Mouse (Mus musculus): ENCODE measurements around the gene Tmprss6.

Tmprss6 gene

GRCm38 (mm10) chr15:78482518-78482917 is 14.1 kb upstream of the Tmprss6 start:
- no peak for DNase-seq (ENCODE audit: low spot score in 2 of 2)

- no peak for DNase-seq (ENCODE audit: low spot score in 2 of 2)
These were observed 13.1 kb upstream of the Tmprss6 start for GRCm38 (mm10) chr15:78481448-78482000.

- DNase-seq (ENCODE audit: low spot score in 2 of 2): no peak
These were observed 12.6 kb upstream of the Tmprss6 start for GRCm38 (mm10) chr15:78480991-78481390.

- no peak for DNase-seq (ENCODE audit: low spot score in 2 of 2)
These were observed 11.7 kb upstream of the Tmprss6 start for GRCm38 (mm10) chr15:78480111-78480510.

GRCm38 (mm10) chr15:78479470-78479869 is 11.0 kb upstream of the Tmprss6 start:
- DNase-seq (ENCODE audit: low spot score in 2 of 2): no peak

GRCm38 (mm10) chr15:78478073-78478472 is 9.6 kb upstream of the Tmprss6 start:
- no peak for DNase-seq (ENCODE audit: low spot score in 2 of 2)

- DNase-seq (ENCODE audit: low spot score in 2 of 2): no peak
These were observed 8.4 kb upstream of the Tmprss6 start for GRCm38 (mm10) chr15:78476878-78477277.

GRCm38 (mm10) chr15:78475604-78476031 is 7.2 kb upstream of the Tmprss6 start:
- DNase-seq (ENCODE audit: low spot score in 2 of 2): no peak

- DNase-seq (ENCODE audit: low spot score in 2 of 2): no peak
These were observed 5.0 kb upstream of the Tmprss6 start for GRCm38 (mm10) chr15:78473442-78473841.

GRCm38 (mm10) chr15:78471902-78472301 is 3.5 kb upstream of the Tmprss6 start:
- DNase-seq (ENCODE audit: low spot score in 2 of 2): no peak

- no peak for DNase-seq (ENCODE audit: low spot score in 2 of 2)
These were observed 2.3 kb upstream of the Tmprss6 start for GRCm38 (mm10) chr15:78470495-78471276.

- no peak for DNase-seq (ENCODE audit: low spot score in 2 of 2)
These were observed 864 bp downstream of the Tmprss6 start for GRCm38 (mm10) chr15:78467570-78467969.

GRCm38 (mm10) chr15:78466809-78467208 is 1.6 kb downstream of the Tmprss6 start:
- DNase-seq (ENCODE audit: low spot score in 2 of 2): no peak

GRCm38 (mm10) chr15:78462981-78463380 is 5.5 kb downstream of the Tmprss6 start:
- no peak for DNase-seq (ENCODE audit: low spot score in 2 of 2)

GRCm38 (mm10) chr15:78457193-78457592 is 11.2 kb downstream of the Tmprss6 start:
- no peak for DNase-seq (ENCODE audit: low spot score in 2 of 2)

- no peak for DNase-seq (ENCODE audit: low spot score in 2 of 2)
These were observed 12.4 kb downstream of the Tmprss6 start for GRCm38 (mm10) chr15:78456051-78456450.

- DNase-seq (ENCODE audit: low spot score in 2 of 2): no peak
These were observed 13.3 kb downstream of the Tmprss6 start for GRCm38 (mm10) chr15:78455168-78455567.

GRCm38 (mm10) chr15:78452929-78453328 is 15.5 kb downstream of the Tmprss6 start:
- no peak for DNase-seq (ENCODE audit: low spot score in 2 of 2)

GRCm38 (mm10) chr15:78451201-78451600 is 17.2 kb downstream of the Tmprss6 start:
- no peak for DNase-seq (ENCODE audit: low spot score in 2 of 2)

GRCm38 (mm10) chr15:78450419-78450768 is 18.0 kb downstream of the Tmprss6 start:
- DNase-seq (ENCODE audit: low spot score in 2 of 2): no peak

- DNase-seq (ENCODE audit: low spot score in 2 of 2): no peak
These were observed 18.6 kb downstream of the Tmprss6 start for GRCm38 (mm10) chr15:78449694-78450418.

GRCm38 (mm10) chr15:78449131-78449530 is 19.3 kb downstream of the Tmprss6 start:
- no peak for DNase-seq (ENCODE audit: low spot score in 2 of 2)
